Mouse (Mus musculus): ENCODE results near the gene Ing4.
A peak's percentile ranks its signal among the peaks of the same experiment; 100 is the strongest.

Ing4 gene

GRCm38 (mm10) chr6:125039533-125040153 is at the start of gene Ing4:
TSS of gene Ing4 (plus strand) at chr6:125039760.
- peak; percentile 90 for DNase-seq (ENCODE audit: low spot score)

DNA sequence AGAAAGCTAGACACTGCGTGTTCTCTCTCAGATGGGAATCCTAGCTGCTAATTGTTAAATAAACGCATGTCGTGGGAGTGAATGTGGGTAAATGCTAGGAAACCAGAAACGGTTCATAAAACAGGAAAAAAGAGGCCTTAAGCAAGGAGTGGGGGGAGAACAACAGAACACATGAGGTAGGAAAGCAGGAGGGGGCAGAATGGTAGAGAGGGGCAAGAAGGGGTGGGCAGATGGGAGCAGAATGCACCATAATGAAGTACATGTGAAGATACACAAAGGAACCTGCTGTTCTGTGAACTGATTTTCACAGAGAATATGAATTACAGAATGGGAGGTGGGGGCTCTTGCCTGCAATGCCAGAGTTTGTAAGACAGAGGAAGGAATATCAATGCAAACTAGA is 47.3 kb upstream of the Ing4 start:
- DNase-seq (ENCODE audit: low spot score): no peak

- no peak for DNase-seq (ENCODE audit: low spot score)
These were observed 46.2 kb upstream of the Ing4 start for GRCm38 (mm10) chr6:124993365-124993764.

DNA sequence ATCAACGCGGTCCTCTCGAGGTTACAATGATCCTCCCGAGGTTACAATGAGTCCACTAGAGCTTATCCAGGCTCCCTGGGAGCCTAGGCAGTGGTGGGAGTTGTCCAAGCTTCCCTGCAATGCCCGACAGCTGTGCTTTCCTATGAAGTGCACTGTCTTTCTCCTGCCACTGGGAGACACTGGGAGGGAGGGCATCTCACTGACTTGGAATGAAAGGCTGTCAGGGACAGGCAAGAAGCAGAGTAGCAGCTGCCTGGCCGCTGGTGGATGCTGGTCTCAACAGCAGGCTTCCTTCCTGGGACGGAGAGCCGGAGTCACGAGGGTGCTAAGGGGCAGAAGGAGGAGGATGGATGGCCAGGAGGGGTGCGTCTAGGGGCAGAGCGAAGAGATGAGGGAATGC is 45.7 kb upstream of the Ing4 start:
- no peak for DNase-seq (ENCODE audit: low spot score)

GRCm38 (mm10) chr6:124995246-124995645 is 44.3 kb upstream of the Ing4 start:
- DNase-seq (ENCODE audit: low spot score): no peak

GRCm38 (mm10) chr6:124995831-124996403 is 43.6 kb upstream of the Ing4 start:
- no peak for DNase-seq (ENCODE audit: low spot score)

GRCm38 (mm10) chr6:124996551-124997501 is 42.7 kb upstream of the Ing4 start, which contains the start of gene Pianp:
TSS of gene Pianp (plus strand) at chr6:124996694.
- DNase-seq (ENCODE audit: low spot score): peak; percentile 92

GRCm38 (mm10) chr6:124998066-124998465 is 41.5 kb upstream of the Ing4 start:
- DNase-seq (ENCODE audit: low spot score): no peak

- no peak for DNase-seq (ENCODE audit: low spot score)
These were observed 40.5 kb upstream of the Ing4 start for GRCm38 (mm10) chr6:124999091-124999490.

DNA sequence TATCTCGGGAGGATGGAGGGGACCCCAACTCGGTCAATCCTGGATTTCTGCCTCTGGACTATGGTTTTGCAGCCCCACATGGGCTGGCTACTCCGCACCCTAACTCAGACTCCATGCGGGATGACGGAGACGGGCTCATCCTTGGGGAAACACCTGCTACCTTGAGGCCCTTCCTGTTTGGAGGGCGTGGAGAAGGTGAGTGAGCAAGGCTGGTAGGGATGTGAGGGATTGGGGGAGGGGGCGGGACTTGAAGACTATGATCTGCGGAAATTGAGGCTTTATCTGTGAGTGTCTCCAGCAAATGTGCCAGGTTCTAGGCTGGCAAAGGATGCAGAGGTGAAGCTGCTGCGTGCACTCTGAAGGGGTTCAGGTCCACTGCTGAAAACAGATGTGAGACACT is 40.0 kb upstream of the Ing4 start:
- DNase-seq (ENCODE audit: low spot score): no peak

GRCm38 (mm10) chr6:125003706-125004105 is 35.9 kb upstream of the Ing4 start:
- no peak for DNase-seq (ENCODE audit: low spot score)

DNA sequence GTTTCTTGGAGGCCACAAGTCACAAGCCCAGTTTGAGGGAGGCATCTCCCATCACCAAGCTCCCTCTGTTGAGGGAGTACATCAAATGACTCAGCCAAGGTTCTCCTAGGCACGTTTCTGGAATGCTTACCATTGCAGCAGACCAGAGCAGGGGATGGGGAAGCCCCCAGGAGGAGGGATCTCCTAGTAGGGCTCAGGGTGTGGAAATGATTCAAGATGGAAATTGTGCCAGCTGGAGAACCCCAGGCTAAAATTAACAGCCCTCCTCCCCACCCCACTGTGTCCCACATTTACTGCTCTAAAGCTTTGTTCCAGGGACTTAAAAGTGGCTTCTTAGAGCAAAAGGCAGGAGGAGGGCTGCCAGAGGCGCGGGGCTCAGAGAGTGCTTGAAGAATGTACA is 34.5 kb upstream of the Ing4 start:
- no peak for DNase-seq (ENCODE audit: low spot score)

GRCm38 (mm10) chr6:125008060-125008459 is 31.5 kb upstream of the Ing4 start:
- no peak for DNase-seq (ENCODE audit: low spot score)

DNA sequence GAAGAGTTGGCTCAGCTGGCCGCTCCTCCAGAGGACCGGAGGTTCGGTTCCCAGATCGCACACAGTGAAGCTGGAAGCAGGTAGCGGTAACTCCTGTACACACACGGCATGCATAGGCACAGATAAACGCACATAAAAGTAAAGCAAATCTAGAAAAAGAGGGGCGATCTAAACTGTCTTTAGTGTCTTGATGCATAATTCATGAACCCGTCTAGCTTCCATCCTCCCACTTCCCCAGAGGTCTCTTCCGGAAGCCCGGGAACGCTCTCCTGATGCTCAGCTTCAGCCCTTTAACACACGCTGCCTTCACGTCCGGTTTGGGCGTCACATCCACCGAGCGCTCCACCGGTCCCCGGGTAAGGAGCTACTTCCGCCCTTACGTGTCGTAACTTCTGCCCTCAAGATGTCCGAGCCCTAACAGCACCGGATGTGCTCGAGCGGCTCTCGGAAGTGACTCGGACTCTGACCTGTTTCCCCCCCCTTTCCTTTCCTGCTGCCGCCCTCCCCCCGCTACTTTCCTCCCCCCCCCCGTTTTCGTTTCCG is 30.9 kb upstream of the Ing4 start:
- peak; percentile 92 for DNase-seq (ENCODE audit: low spot score)

GRCm38 (mm10) chr6:125009129-125009180 is 30.6 kb upstream of the Ing4 start, which contains the start of gene Zfp384:
TSS of gene Zfp384 (plus strand) at chr6:125009145.
- DNase-seq (ENCODE audit: low spot score): no peak

- peak; percentile 85 for DNase-seq (ENCODE audit: low spot score)
These were observed 30.1 kb upstream of the Ing4 start for GRCm38 (mm10) chr6:125009181-125010073.

DNA sequence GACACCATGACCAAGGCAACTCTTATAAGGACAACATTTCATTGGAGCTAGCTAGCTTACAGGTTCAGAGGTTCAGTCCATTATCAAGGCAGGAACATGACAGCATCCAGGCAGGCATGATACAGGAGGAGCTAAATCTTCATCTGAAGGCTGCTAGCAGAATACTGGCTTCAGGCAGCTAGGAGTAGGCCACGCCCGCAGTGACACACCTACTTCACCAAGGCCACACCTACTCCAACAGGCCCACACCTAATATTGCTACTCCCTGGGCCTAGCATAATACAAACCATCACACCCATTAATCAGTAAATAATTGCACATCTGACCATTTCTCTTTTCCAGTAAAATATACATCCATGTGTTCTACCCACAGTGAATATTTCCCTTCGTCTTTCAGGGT is 21.9 kb upstream of the Ing4 start:
- no peak for DNase-seq (ENCODE audit: low spot score)

- DNase-seq (ENCODE audit: low spot score): peak; percentile 82
These were observed 9.0 kb upstream of the Ing4 start for GRCm38 (mm10) chr6:125030532-125030931.

GRCm38 (mm10) chr6:125031604-125032003 is 8.0 kb upstream of the Ing4 start:
- DNase-seq (ENCODE audit: low spot score): no peak

DNA sequence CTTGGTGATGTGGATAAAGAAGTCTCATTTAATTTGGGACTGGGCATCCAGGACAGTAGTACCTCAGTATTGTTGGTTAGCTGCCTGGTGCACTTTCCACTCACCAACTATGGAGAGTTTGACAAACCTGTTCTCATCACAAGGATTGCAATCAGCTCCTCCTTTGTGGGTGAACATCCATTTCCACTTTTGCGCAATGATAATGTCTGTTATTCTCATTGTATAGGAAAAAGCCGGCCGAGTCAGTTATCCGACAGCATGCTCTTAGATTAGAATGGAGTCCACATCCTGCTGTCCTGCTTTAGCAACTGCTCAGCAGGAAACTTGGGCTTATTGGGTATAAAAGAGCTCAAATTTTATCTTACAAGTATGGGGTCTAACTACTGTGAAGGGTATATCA is 894 bp upstream of the Ing4 start:
- no peak for DNase-seq (ENCODE audit: low spot score)

GRCm38 (mm10) chr6:125039131-125039530 is 429 bp upstream of the Ing4 start:
- DNase-seq (ENCODE audit: low spot score): no peak

DNA sequence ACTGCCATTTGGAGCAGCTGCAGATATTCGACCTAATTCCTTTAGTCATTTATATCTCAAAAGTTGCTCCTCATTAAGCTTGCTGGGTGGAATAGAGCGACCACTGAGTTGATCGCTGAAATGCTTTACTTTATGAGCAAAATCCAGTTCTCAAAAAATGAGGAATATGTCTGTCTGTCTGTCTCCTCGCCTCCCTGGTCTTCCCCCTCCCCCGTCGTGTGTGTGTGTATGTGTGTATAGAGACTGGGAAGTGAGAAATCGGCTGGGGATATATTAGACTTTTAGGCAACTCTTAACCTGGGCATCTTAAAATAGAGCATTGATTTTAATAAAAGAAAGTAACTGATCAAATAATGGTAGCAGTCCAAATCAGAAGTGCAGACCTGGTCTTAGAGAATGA is 661 bp downstream of the Ing4 start:
- no peak for DNase-seq (ENCODE audit: low spot score)
